Mouse (Mus musculus) ovary, postnatal 14 days (tissue): ENCODE measurements at regions not wholly inside any gene's neighbourhood (a gene's known extent, or its start where the extent isn't known, plus 50 kb on each side); places are given as distances from the start of the nearest gene placed in this dataset.

Experiments used
- DNase-seq: peaks from one replicate; pipeline ENCODE4 v3.0.0; 2022; ENCODE audit warnings: low spot score

- DNase-seq, result no peak
These were observed 357.8 kb upstream of the Arglu1 start for GRCm38 (mm10) chr8:9048116-9048515.

- DNase-seq, result no peak
These were observed 352.8 kb upstream of the Arglu1 start for GRCm38 (mm10) chr8:9042835-9043792.

- DNase-seq, result no peak
These were observed 338.8 kb upstream of the Arglu1 start for GRCm38 (mm10) chr8:9029156-9029555.

- no peak for DNase-seq
These were observed 337.4 kb upstream of the Arglu1 start for GRCm38 (mm10) chr8:9027672-9028071.

- DNase-seq, result no peak
These were observed 335.6 kb upstream of the Arglu1 start for GRCm38 (mm10) chr8:9025872-9026271.

GRCm38 (mm10) chr8:9025378-9025777, 335.1 kb upstream of the Arglu1 start:
- no peak for DNase-seq

- no peak for DNase-seq
These were observed 330.4 kb upstream of the Arglu1 start for GRCm38 (mm10) chr8:9020744-9021143.

GRCm38 (mm10) chr8:9020180-9020579, 329.9 kb upstream of the Arglu1 start:
- no peak for DNase-seq

GRCm38 (mm10) chr8:9011785-9012510, 321.6 kb upstream of the Arglu1 start:
- DNase-seq, result no peak

GRCm38 (mm10) chr8:9008006-9008780, 317.9 kb upstream of the Arglu1 start:
- DNase-seq, result no peak

GRCm38 (mm10) chr8:8999914-9000313, 309.6 kb upstream of the Arglu1 start:
- DNase-seq, result no peak

GRCm38 (mm10) chr8:8997621-8998020, 307.3 kb upstream of the Arglu1 start:
- no peak for DNase-seq

GRCm38 (mm10) chr8:8994596-8995189, 304.4 kb upstream of the Arglu1 start:
- DNase-seq, result peak; percentile 21

- DNase-seq, result no peak
These were observed 303.7 kb upstream of the Arglu1 start for GRCm38 (mm10) chr8:8994008-8994407.

- peak; percentile 73 for DNase-seq
These were observed 302.2 kb upstream of the Arglu1 start for GRCm38 (mm10) chr8:8992461-8993032.

- DNase-seq, result no peak
These were observed 300.7 kb upstream of the Arglu1 start for GRCm38 (mm10) chr8:8991026-8991425.

GRCm38 (mm10) chr8:8986068-8986467, 295.7 kb upstream of the Arglu1 start:
- DNase-seq, result no peak

GRCm38 (mm10) chr8:8985395-8985794, 295.1 kb upstream of the Arglu1 start:
- no peak for DNase-seq

- DNase-seq, result no peak
These were observed 294.5 kb upstream of the Arglu1 start for GRCm38 (mm10) chr8:8984829-8985251.

- DNase-seq, result no peak
These were observed 294.0 kb upstream of the Arglu1 start for GRCm38 (mm10) chr8:8984159-8984828.

GRCm38 (mm10) chr8:8983133-8983661, 292.9 kb upstream of the Arglu1 start:
- no peak for DNase-seq
